Mouse (Mus musculus) left cerebral cortex, adult 9 months (tissue): ENCODE data around the gene Acvr1.

ENCODE experiments used
- DNase-seq, 2 experiments: peaks; one replicate each; pipeline ENCODE4 v3.0.0; 2022; ENCODE audit warnings: low spot score in 2 of 2

Acvr1 gene

GRCm38 (mm10) chr2:58408926-58409634 lies 157.9 kb downstream of the Acvr1 start:
- DNase-seq, result peak in 1 of 2 experiments; percentile 16

- DNase-seq, result no peak
Observed at GRCm38 (mm10) chr2:58403481-58403880, 163.5 kb downstream of the Acvr1 start.

DNA sequence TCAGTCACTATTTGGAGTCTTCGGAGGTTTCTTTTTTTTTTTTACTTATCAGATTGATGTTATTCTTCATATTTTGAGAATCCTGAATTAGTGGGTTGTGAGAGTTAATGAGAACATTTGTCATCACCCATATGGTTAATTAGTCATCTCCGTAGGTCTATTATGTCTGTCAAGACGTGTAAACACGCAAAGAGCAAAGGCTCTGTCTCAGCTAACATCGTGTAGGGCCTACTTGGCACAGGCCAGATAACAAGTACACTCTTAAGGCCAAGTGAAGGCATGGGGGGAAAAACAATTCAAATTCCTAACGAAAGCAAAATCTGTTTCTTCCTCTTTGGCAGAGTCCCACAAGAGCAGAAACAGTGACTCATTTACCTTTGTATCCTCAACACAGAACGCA lies 178.4 kb downstream of the Acvr1 start:
- no peak for DNase-seq

DNA sequence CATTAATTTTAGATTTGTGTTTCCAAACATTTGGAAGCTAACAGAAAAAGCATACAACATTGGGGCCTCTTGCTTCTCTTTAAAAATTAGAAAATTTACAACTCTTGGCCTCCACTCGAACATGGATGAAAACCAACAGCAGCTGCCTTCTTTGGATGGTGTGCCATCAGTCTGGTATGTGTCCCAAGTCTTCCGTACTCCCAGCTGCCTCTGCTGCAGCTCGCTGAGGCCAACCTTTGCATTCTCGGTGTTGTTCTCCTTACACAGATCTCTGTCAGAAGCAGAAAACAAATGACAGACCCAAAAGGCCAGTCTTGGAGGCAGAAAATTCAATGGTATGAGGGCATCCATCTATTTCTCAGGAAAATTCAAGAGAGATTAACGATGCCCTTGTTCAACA lies 186.9 kb downstream of the Acvr1 start:
- no peak for DNase-seq

DNA sequence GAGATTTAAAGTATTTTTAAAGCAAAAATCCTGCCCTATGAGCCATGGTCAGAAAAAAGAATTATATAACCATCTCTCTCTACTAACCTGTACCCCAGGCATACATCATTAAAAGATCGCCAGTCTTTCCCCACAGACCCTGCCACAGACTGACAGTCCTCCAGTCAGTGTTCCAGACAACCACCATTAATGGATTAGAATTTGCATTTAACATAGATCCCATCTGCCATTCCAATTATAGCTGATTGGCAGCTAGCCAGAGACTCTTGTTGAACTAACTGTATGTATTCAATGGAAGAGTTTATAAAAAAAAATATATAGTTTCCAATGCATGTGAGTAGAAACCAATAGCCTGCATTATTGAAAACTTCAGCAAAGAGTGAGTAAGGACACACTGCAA lies 187.5 kb downstream of the Acvr1 start:
- peak in 1 of 2 experiments; percentile 6 for DNase-seq

GRCm38 (mm10) chr2:58377417-58378130 lies 189.4 kb downstream of the Acvr1 start:
- no peak for DNase-seq

GRCm38 (mm10) chr2:58366196-58366595 lies 200.8 kb downstream of the Acvr1 start:
- DNase-seq, result no peak

GRCm38 (mm10) chr2:58361361-58362046 lies 205.5 kb downstream of the Acvr1 start:
- no peak for DNase-seq

DNA sequence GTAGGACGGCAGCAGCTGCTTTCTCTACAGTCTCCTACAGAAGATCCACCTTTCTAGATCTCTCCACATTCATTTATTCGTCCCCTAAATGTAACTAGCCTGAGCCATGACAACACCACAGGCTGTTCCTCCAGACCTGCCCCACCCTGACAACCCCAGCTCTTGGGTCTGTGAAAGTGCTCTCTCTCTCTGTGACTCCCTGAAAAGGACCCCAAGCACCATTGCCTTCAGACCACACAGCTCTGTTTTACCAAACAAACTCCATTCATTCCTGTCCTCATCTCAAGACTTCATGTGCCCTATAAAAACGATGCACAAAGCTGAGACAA lies 208.9 kb downstream of the Acvr1 start:
- peak in 1 of 2 experiments; percentile 13 for DNase-seq

GRCm38 (mm10) chr2:58357414-58358131 lies 209.4 kb downstream of the Acvr1 start, which contains the start of gene Acvr1c:
Gene Acvr1c, minus strand, starts transcription at chr2:58357895.
- DNase-seq, result peak in 1 of 2 experiments; percentile 47

GRCm38 (mm10) chr2:58357068-58357413 lies 209.9 kb downstream of the Acvr1 start:
- peak in 1 of 2 experiments; percentile 11 for DNase-seq

- no peak for DNase-seq
Observed at GRCm38 (mm10) chr2:58354389-58354788, 212.6 kb downstream of the Acvr1 start.

GRCm38 (mm10) chr2:58352846-58353245 lies 214.1 kb downstream of the Acvr1 start:
- DNase-seq, result no peak

DNA sequence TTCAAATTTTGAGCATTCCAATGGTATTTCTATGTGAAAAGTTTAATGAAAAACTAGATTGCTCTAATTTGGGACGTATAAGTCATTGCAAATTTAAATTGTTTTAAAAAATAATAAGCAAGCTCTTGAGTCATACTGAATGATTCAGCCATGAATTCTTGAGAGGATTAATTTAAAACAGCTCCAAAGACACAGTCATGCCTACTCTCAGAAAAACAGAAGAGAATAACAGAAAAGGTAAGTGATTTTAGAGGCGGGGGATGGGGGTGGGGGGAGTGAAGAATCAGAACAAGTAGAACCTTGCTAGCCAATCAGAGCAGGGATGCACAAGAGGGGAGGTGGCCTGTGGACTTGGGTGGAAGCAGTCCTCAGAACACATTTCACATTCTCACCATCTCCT lies 216.3 kb downstream of the Acvr1 start:
- DNase-seq, result no peak
